8 mouse cellular contexts compared by ENCODE assay signal in genomic region chr1:135789815-135790214, GRCm38 (mm10). TPM values are rescaled to one million over a fixed set of nuclear protein-coding genes. Genes with fewer than 3 reads are reported as not detected.
DNase-seq lines count a peak whose midpoint lies in the region; ATAC-seq lines count a peak whose summit lies in the region.

No protein-coding gene starts in this region.

- H3K27ac ChIP-seq in embryonic facial prominence, embryonic 11.5 days (replicated peaks; ENCODE audit: low read depth, low read length), result no peak overlapping the region

- H3K4me2 ChIP-seq in embryonic facial prominence, embryonic 11.5 days (ENCODE audit: low read depth, low read length), result no peak overlapping the region

- no peaks in the 10 kb centered on the region for H3K27me3 ChIP-seq in embryonic facial prominence, embryonic 11.5 days (ENCODE audit: control insufficient read depth, insufficient read depth, low read length)

- ATAC-seq in embryonic facial prominence, embryonic 11.5 days (replicated peaks; ENCODE audit: insufficient number of reproducible peaks, low FRiP score, low TSS enrichment, low read depth), result no peak
- peak; percentile 45 for ATAC-seq in inflammation-experienced regulatory T-cells, adult 6 months

- H3K4me3 ChIP-seq in embryonic facial prominence, embryonic 11.5 days (ENCODE audit: low read depth, low read length), result no peak overlapping the region

- no peaks in the 10 kb centered on the region for H3K9me3 ChIP-seq in embryonic facial prominence, embryonic 11.5 days (replicated peaks; ENCODE audit: control insufficient read depth, low read length)

- no peak overlapping the region for H3K9ac ChIP-seq in embryonic facial prominence, embryonic 11.5 days (replicated peaks; ENCODE audit: low read length)

- DNase-seq in cerebellum, adult 11 months, result peak; percentile 21
- no peak for DNase-seq in cerebellum, adult 9-11 months
- peak; percentile 61 for DNase-seq in urinary bladder, adult 2 months (ENCODE audit: low spot score)
- no peak for DNase-seq in urinary bladder, postnatal 10 days (ENCODE audit: low spot score)
- DNase-seq in embryonic facial prominence, embryonic 11.5 days (ENCODE audit: low spot score), result peak; percentile 79
- peak; percentile 68 to 84 for DNase-seq in lung, postnatal 4 days
- peak; percentile 61 to 87 for DNase-seq in spleen, postnatal 10 days (ENCODE audit: low spot score in 2 of 2)

- peaks cover 8% of the 10 kb centered on the region for H3K4me1 ChIP-seq in embryonic facial prominence, embryonic 11.5 days (ENCODE audit: control insufficient read depth, insufficient read depth, low read length)

- 10% methylated on average over 5 of the region's 5 CpGs for WGBS in embryonic facial prominence, embryonic 11.5 days

- H3K36me3 ChIP-seq in embryonic facial prominence, embryonic 11.5 days (replicated peaks; ENCODE audit: control insufficient read depth, insufficient read depth, low read depth, low read length), result no peaks in the 10 kb centered on the region

RNA-seq across cellular contexts. Expression of gene Tnni1, which starts 10.6 kb away (rescaled TPM):
- 1.1 and 1.2 TPM in 2 replicates for polyA plus RNA-seq in urinary bladder, adult 2 months (2012; rRNA removed)
- polyA plus RNA-seq in embryonic facial prominence, embryonic 11.5 days (2014; fragmentation: Nextera tagmentation; extraction: Ambion mirVana), result 12.5 and 19.1 TPM in 2 replicates
- not detected for polyA plus RNA-seq in inflammation-experienced regulatory T-cells, adult 6 months (2017; shearing (Covaris generic))

RNA-seq across cellular contexts. Expression of gene Phlda3, which starts 23.9 kb away (rescaled TPM):
- 124 and 138 TPM in 2 replicates for polyA plus RNA-seq in urinary bladder, adult 2 months (2012; rRNA removed)
- 33.5 and 35.3 TPM in 2 replicates for polyA plus RNA-seq in embryonic facial prominence, embryonic 11.5 days (2014; fragmentation: Nextera tagmentation; extraction: Ambion mirVana)
- polyA plus RNA-seq in inflammation-experienced regulatory T-cells, adult 6 months (2017; shearing (Covaris generic)), result 1 to 10 TPM in 1 of 3 experiments, under 1 TPM in 1, not detected in 1; 0.94 to 7.2 TPM

RNA-seq across cellular contexts. Expression of gene Lad1, which starts 28.6 kb away (rescaled TPM):
- polyA plus RNA-seq in urinary bladder, adult 2 months (2012; rRNA removed), result 43.4 and 46.3 TPM in 2 replicates
- 3.7 and 4.2 TPM in 2 replicates for polyA plus RNA-seq in embryonic facial prominence, embryonic 11.5 days (2014; fragmentation: Nextera tagmentation; extraction: Ambion mirVana)
- 1 to 10 TPM; 1.9 to 5.2 (median 2.4) TPM for polyA plus RNA-seq in inflammation-experienced regulatory T-cells, adult 6 months (2017; shearing (Covaris generic))

RNA-seq across cellular contexts. Expression of gene Tnnt2, which starts 46.3 kb away (rescaled TPM):
- polyA plus RNA-seq in urinary bladder, adult 2 months (2012; rRNA removed), result 274 and 426 TPM in 2 replicates
- 4.0 and 14.1 TPM in 2 replicates for polyA plus RNA-seq in embryonic facial prominence, embryonic 11.5 days (2014; fragmentation: Nextera tagmentation; extraction: Ambion mirVana)
- polyA plus RNA-seq in inflammation-experienced regulatory T-cells, adult 6 months (2017; shearing (Covaris generic)), result under 1 TPM in 1 of 3 experiments, not detected in 2; 0.24 TPM

Comparison
In these comparisons a context has a peak if more than half of its experiments do, and no peak if none do; other contexts are left out.
1. DNase-seq: peak in cerebellum, adult 11 months (single experiment), urinary bladder, adult 2 months (single experiment), embryonic facial prominence, embryonic 11.5 days (single experiment), lung, postnatal 4 days (2 of 2) and spleen, postnatal 10 days (2 of 2); none in cerebellum, adult 9-11 months (single experiment) and urinary bladder, postnatal 10 days (single experiment).